Mouse (Mus musculus) ovary, adult 10 weeks (tissue): ENCODE data around the gene Sf3b3. TPM values are rescaled to one million over a fixed set of nuclear protein-coding genes. Genes with fewer than 3 reads are reported as not detected.

ENCODE experiments used
- polyA plus RNA-seq: library from polyadenylated mRNA; stranded (reverse); fragments of 350-450 nt; fragmentation: Illumina TruSeq; extraction: RNeasy Lipid Tissue Mini Kit (QIAGEN cat#74804); gene quantifications from one replicate; pipeline ENCODE4 v1.2.3, GENCODE M21; 2014

The Sf3b3 gene
- 111 TPM for polyA plus RNA-seq

DNA sequence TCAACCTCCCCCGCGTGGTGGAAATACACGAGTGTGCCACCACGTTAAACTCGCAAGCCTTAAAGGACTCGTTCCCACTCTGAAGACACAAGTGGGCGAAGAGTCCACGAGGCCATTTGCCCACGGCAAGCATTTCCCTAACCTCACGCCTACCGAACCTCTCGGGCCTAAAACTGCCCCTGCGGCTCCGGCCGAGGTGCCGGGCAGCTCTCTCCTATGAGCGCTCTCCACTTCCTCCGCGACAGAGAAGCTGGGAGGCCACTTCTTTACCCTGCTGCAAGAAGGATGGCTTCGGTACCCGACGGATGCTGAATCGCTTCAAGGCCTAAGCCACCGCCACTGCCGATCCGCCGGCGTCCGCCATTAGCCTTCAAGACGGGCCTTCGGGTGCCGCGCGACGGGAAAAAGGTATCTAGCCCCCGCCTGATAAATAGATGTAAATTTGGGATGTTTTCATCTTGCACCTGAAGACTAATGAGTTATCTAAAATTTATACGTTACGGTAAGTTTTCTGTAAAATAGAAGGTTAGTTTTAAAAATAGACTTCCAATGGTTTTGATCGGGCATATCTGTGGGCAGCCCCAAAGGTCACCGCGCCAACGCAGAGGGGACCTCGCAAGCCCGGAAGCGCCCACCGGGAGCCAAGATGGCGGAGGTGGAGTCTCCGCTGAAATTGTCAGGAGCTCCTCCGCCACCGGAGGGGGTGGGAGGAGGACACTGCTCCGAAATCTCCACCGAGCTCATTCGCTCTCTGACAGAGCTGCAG is at the start of gene Sf3b3, which contains the start of gene Cog4:
Gene Sf3b3 (minus strand): TSS at position 383 of the 766 bp plus-strand sequence.
Gene Cog4 (plus strand): TSS at position 196 of the 766 bp plus-strand sequence.

DNA sequence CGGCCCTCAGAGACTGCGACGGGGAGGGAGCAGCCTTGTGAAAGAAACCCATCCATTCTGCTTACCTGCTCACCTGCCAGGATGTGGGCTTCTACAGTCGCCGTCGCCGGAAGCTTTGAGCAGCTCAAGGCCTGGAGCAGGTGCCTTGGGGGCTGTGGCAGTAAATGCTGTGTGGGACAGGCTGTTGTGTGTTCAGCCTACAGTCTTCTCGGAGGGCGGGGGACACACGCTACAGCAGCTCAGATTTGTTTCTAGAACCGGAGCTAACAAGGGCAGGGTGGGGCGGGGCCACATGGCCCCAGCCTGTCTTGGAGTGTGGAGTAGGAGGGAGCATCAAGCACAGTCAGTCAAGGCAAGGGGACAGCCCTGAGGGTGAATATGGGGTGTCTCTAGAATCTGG is 40.9 kb downstream of the Sf3b3 start, which contains the start of gene Il34:
Gene Il34 (minus strand): TSS at position 256 of the 400 bp plus-strand sequence.

Other genes starting within 250 kb of the Sf3b3 start
- 3.5 TPM for gene Vac14, start 228.2 kb downstream of the Sf3b3 start, polyA plus RNA-seq
- gene Mtss1l, start 125.3 kb downstream of the Sf3b3 start, polyA plus RNA-seq: 3.6 TPM
- not detected for gene Il34, start 40.9 kb downstream of the Sf3b3 start, polyA plus RNA-seq
- gene Cog4, start 187 bp downstream of the Sf3b3 start, polyA plus RNA-seq: 11.5 TPM
- 1.2 TPM for gene Fuk, start 55.7 kb upstream of the Sf3b3 start, polyA plus RNA-seq
- gene St3gal2, start 73.1 kb upstream of the Sf3b3 start, polyA plus RNA-seq: 16.9 TPM
- 28.1 TPM for gene Ddx19a, start 151.0 kb upstream of the Sf3b3 start, polyA plus RNA-seq
- gene Ddx19b, start 185.0 kb upstream of the Sf3b3 start, polyA plus RNA-seq: 11.6 TPM
- 11.3 TPM for gene Aars, start 186.4 kb upstream of the Sf3b3 start, polyA plus RNA-seq
- 10.0 TPM for gene Exosc6, start 209.6 kb upstream of the Sf3b3 start, polyA plus RNA-seq
- not detected for gene Clec18a, start 245.6 kb upstream of the Sf3b3 start, polyA plus RNA-seq
- gene Pdpr, start 247.8 kb upstream of the Sf3b3 start, polyA plus RNA-seq: 30.6 TPM